Mouse (Mus musculus): ENCODE results near the gene Taar1. TPM values are rescaled to one million over a fixed set of nuclear protein-coding genes. Genes with fewer than 3 reads are reported as not detected.

The Taar1 gene
- polyA plus RNA-seq, 1 experiment from 2014 or later, result not detected

DNA sequence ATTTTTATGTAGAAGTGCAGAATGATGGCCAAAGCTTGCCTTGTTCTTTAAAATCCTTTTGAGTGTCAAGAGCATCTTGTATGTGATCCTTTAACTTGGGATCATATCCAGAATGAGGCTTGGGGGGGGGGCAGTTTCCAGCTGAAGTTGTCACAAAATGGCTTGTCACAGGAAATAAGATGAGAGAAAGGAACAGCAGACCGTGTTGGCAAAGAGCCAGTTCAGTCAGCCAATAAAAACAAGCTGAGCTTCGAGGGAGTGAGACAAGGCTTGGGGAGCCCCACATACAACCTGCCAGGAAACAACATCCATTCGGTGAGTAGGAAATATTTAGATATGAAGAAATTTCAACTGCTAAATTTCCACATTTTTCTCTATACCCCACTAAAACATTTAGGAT lies 43.3 kb downstream of the Taar1 start:
- H3K9ac ChIP-seq (replicated peaks; ENCODE audit: low read depth, low read length), result no peak overlapping the region
- WGBS, result 37% methylated on average over 3 of the region's 3 CpGs
- peak; percentile 57; the same call in 1 of the 2 replicates for ATAC-seq

GRCm38 (mm10) chr10:23964921-23965610 lies 44.9 kb downstream of the Taar1 start:
- H3K4me1 ChIP-seq (replicated peaks; ENCODE audit: control insufficient read depth, insufficient read depth, low read length), result no peaks in the 10 kb centered on the region
- 90% methylated on average over 6 of the region's 6 CpGs for WGBS
- no peak for ATAC-seq

More for the DNA sequence above, 43.3 kb downstream of the Taar1 start:
- H3K4me3 ChIP-seq (replicated peaks; ENCODE audit: low read length), result no peak overlapping the region
- H3K4me2 ChIP-seq (ENCODE audit: low read length), result no peak overlapping the region
- H3K9me3 ChIP-seq (ENCODE audit: control insufficient read depth, low read length), result no peaks in the 10 kb centered on the region
- H3K4me1 ChIP-seq (replicated peaks; ENCODE audit: control insufficient read depth, insufficient read depth, low read length), result no peaks in the 10 kb centered on the region
- H3K27me3 ChIP-seq (replicated peaks; ENCODE audit: control insufficient read depth, insufficient read depth, low read length), result no peaks in the 10 kb centered on the region
- H3K27ac ChIP-seq (ENCODE audit: low read length), result no peak overlapping the region
- no peaks in the 10 kb centered on the region for H3K36me3 ChIP-seq (ENCODE audit: control insufficient read depth, insufficient read depth)

GRCm38 (mm10) chr10:23970656-23971165 lies 50.6 kb downstream of the Taar1 start, which contains the start of gene Taar5:
Taar5 (plus strand) TSS chr10:23970706.
- Histone ChIP-seq H3K27ac (ENCODE audit: low read length) (no peak within 1 kb of the TSS), H3K4me1 (replicated peaks; ENCODE audit: control insufficient read depth, insufficient read depth, low read length) (no peaks in the 10 kb centered on the region), H3K4me3 (replicated peaks; ENCODE audit: low read length) (no peak within 1 kb of the TSS), H3K9ac (replicated peaks; ENCODE audit: low read depth, low read length) (no peak within 1 kb of the TSS), H3K27me3 (replicated peaks; ENCODE audit: control insufficient read depth, insufficient read depth, low read length) (no peaks in the 10 kb centered on the region), H3K4me2 (ENCODE audit: low read length) (no peak within 1 kb of the TSS), H3K36me3 (ENCODE audit: control insufficient read depth, insufficient read depth) (no peaks in the 10 kb centered on the region), H3K9me3 (ENCODE audit: control insufficient read depth, low read length) (no peaks in the 10 kb centered on the region)
- WGBS, result 92% methylated on average over 11 of the region's 11 CpGs
- no peak for ATAC-seq

More at GRCm38 (mm10) chr10:23964921-23965610, 44.9 kb downstream of the Taar1 start:
- Histone ChIP-seq H3K27ac (ENCODE audit: low read length) (no peak overlapping the region), H3K9me3 (ENCODE audit: control insufficient read depth, low read length) (no peaks in the 10 kb centered on the region), H3K36me3 (ENCODE audit: control insufficient read depth, insufficient read depth) (no peaks in the 10 kb centered on the region), H3K9ac (replicated peaks; ENCODE audit: low read depth, low read length) (no peak overlapping the region), H3K4me3 (replicated peaks; ENCODE audit: low read length) (no peak overlapping the region), H3K4me2 (ENCODE audit: low read length) (no peak overlapping the region), H3K27me3 (replicated peaks; ENCODE audit: control insufficient read depth, insufficient read depth, low read length) (no peaks in the 10 kb centered on the region)

Other genes starting within 250 kb of the Taar1 start
- 105 and 109 TPM in 2 replicates for gene Rps12, start 133.1 kb upstream of the Taar1 start, polyA plus RNA-seq (2015; fragmentation: Nextera tagmentation; extraction: Ambion mirVana)
- 20.8 and 21.2 TPM in 2 replicates for gene Slc18b1, start 123.4 kb upstream of the Taar1 start, polyA plus RNA-seq (2015; fragmentation: Nextera tagmentation; extraction: Ambion mirVana)
- gene Vnn3, start 68.9 kb upstream of the Taar1 start, polyA plus RNA-seq (2015; fragmentation: Nextera tagmentation; extraction: Ambion mirVana), result not detected in 2 replicates
- gene Vnn1, start 25.7 kb upstream of the Taar1 start, polyA plus RNA-seq (2015; fragmentation: Nextera tagmentation; extraction: Ambion mirVana), result 0.11 and 0.36 TPM in 2 replicates
- gene Taar2, start 18.2 kb downstream of the Taar1 start, polyA plus RNA-seq (2015; fragmentation: Nextera tagmentation; extraction: Ambion mirVana), result not detected in 2 replicates
- not detected in 2 replicates for gene Taar3, start 29.2 kb downstream of the Taar1 start, polyA plus RNA-seq (2015; fragmentation: Nextera tagmentation; extraction: Ambion mirVana)
- not detected in 2 replicates for gene Taar4, start 40.1 kb downstream of the Taar1 start, polyA plus RNA-seq (2015; fragmentation: Nextera tagmentation; extraction: Ambion mirVana)
- not detected in 2 replicates for gene Taar5, start 50.4 kb downstream of the Taar1 start, polyA plus RNA-seq (2015; fragmentation: Nextera tagmentation; extraction: Ambion mirVana)
- gene Taar6, start 65.3 kb downstream of the Taar1 start, polyA plus RNA-seq (2015; fragmentation: Nextera tagmentation; extraction: Ambion mirVana), result not detected in 2 replicates
- gene Taar7a, start 73.1 kb downstream of the Taar1 start, polyA plus RNA-seq (2015; fragmentation: Nextera tagmentation; extraction: Ambion mirVana), result not detected in 2 replicates
- gene Taar7b, start 79.6 kb downstream of the Taar1 start, polyA plus RNA-seq (2015; fragmentation: Nextera tagmentation; extraction: Ambion mirVana), result not detected in 2 replicates
- gene Taar7d, start 106.9 kb downstream of the Taar1 start, polyA plus RNA-seq (2015; fragmentation: Nextera tagmentation; extraction: Ambion mirVana), result not detected in 2 replicates
- not detected in 2 replicates for gene Taar7e, start 117.3 kb downstream of the Taar1 start, polyA plus RNA-seq (2015; fragmentation: Nextera tagmentation; extraction: Ambion mirVana)
- gene Taar7f, start 129.2 kb downstream of the Taar1 start, polyA plus RNA-seq (2015; fragmentation: Nextera tagmentation; extraction: Ambion mirVana), result not detected in 2 replicates
- not detected in 2 replicates for gene Taar8a, start 156.1 kb downstream of the Taar1 start, polyA plus RNA-seq (2015; fragmentation: Nextera tagmentation; extraction: Ambion mirVana)
- not detected in 2 replicates for gene Taar8b, start 171.9 kb downstream of the Taar1 start, polyA plus RNA-seq (2015; fragmentation: Nextera tagmentation; extraction: Ambion mirVana)
- not detected in 2 replicates for gene Taar8c, start 181.6 kb downstream of the Taar1 start, polyA plus RNA-seq (2015; fragmentation: Nextera tagmentation; extraction: Ambion mirVana)
- gene Taar9, start 189.2 kb downstream of the Taar1 start, polyA plus RNA-seq (2015; fragmentation: Nextera tagmentation; extraction: Ambion mirVana), result not detected in 2 replicates
- gene Stx7, start 228.9 kb downstream of the Taar1 start, polyA plus RNA-seq (2015; fragmentation: Nextera tagmentation; extraction: Ambion mirVana), result 287 and 301 TPM in 2 replicates